ENCODE assay signal across 19 mouse cellular contexts in genomic region chr5:140674036-140674435, GRCm38 (mm10).
"Had no signal": no experiment of that assay in that cellular context is flagged by ENCODE, and none has a peak within 500 bp of the region (broad histone marks: within the 10 kb centered on the region; RNA-seq: fewer than 3 reads in every experiment).

No protein-coding gene starts in this region.

- DNase-seq: kidney, adult 18-20 months; kidney, adult 9 months; kidney, postnatal 14 days; kidney, postnatal 4 days; layer of hippocampus, adult 9-11 months; liver; liver, embryonic 13.5 days; lung, adult 2 months; lung, postnatal 14 days; lung, postnatal 4 days; midbrain, embryonic 14.5 days; retina, postnatal 1 day; thymus, adult 18-20 months; thymus, postnatal 36 days had no signal

- H3K4me1 ChIP-seq: liver, embryonic 13.5 days; neural tube, embryonic 12.5 days had no signal

- H3K4me2 ChIP-seq: limb, embryonic 13.5 days; liver, embryonic 13.5 days; midbrain, embryonic 11.5 days; neural tube, embryonic 12.5 days had no signal

- H3K9ac ChIP-seq: limb, embryonic 13.5 days; liver, embryonic 13.5 days; neural tube, embryonic 12.5 days had no signal

- H3K9me3 ChIP-seq: limb, embryonic 10.5 days had no signal

- H3K4me3 ChIP-seq: limb, embryonic 10.5 days; limb, embryonic 13.5 days; liver, embryonic 13.5 days; neural tube, embryonic 12.5 days had no signal

- H3K27me3 ChIP-seq: limb, embryonic 13.5 days; liver, embryonic 13.5 days; neural tube, embryonic 12.5 days had no signal

- ATAC-seq: inflammation-experienced regulatory T-cells, adult 6 months had no signal

- H3K27ac ChIP-seq: liver, embryonic 13.5 days; neural tube, embryonic 12.5 days had no signal
